Mouse (Mus musculus): ENCODE results near the gene Gm49359.
A peak's percentile ranks its signal among the peaks of the same experiment; 100 is the strongest.
"Not testable (repeated sequence)": the region's sequence is repeated elsewhere in the genome, so short reads cannot be mapped to it uniquely, and the experiment has no call there.

Gene Gm49359

GRCm38 (mm10) chr13:62466424-62467334, at the start of gene Gm49359:
Gene Gm49359, minus strand, starts transcription at chr13:62466832.
- peak; percentile 100 for ATAC-seq (ENCODE audit: low TSS enrichment)

- ATAC-seq (ENCODE audit: low TSS enrichment), result not testable (repeated sequence)
Measured at GRCm38 (mm10) chr13:62510641-62511420, 44.2 kb upstream of the Gm49359 start.

GRCm38 (mm10) chr13:62472661-62473060, 6.0 kb upstream of the Gm49359 start:
- ATAC-seq (ENCODE audit: low TSS enrichment), result not testable (repeated sequence)

GRCm38 (mm10) chr13:62469947-62470346, 3.3 kb upstream of the Gm49359 start:
- ATAC-seq (ENCODE audit: low TSS enrichment), result not testable (repeated sequence)

Measured in frontal cortex, adult (tissue).